Mouse (Mus musculus) CH12.LX (cell line): Measurements from ENCODE around the gene Dusp10.

Experiments
- CTCF ChIP-seq, 2 experiments: IDR thresholded peaks in 1 of 2; conservative IDR thresholded peaks in 1 of 2; 2 replicates each; pipeline ENCODE4 v1.5.1; 2011 to 2012; ENCODE audit warnings: low read depth in 2 of 2, low read length in 2 of 2, improper control_type of control experiment in 1 of 2, inconsistent platforms in 1 of 2, mild to moderate bottlenecking in 1 of 2, moderate library complexity in 1 of 2
- ELF1 ChIP-seq: IDR thresholded peaks from 2 replicates; pipeline ENCODE4 v1.6.1; 2014; ENCODE audit warnings: low read depth, mild to moderate bottlenecking, inconsistent platforms, low read length, improper control_type of control experiment
- EP300 ChIP-seq: IDR thresholded peaks from 2 replicates; pipeline ENCODE4 v1.6.1; 2011; ENCODE audit warnings: low read length, improper control_type of control experiment
- HCFC1 ChIP-seq: IDR thresholded peaks from 2 replicates; pipeline ENCODE4 v1.6.1; 2012; ENCODE audit warnings: low read depth, mild to moderate bottlenecking, inconsistent platforms, low read length, improper control_type of control experiment
- KAT2A ChIP-seq: IDR thresholded peaks from 2 replicates; pipeline ENCODE4 v1.6.1; 2012; ENCODE audit warnings: low read length, improper control_type of control experiment, inconsistent platforms; ENCODE audit not compliant: insufficient replicate concordance
- MAFK ChIP-seq: IDR thresholded peaks from 2 replicates; pipeline ENCODE4 v1.6.1; 2011; ENCODE audit warnings: low read length, improper control_type of control experiment; ENCODE audit not compliant: insufficient replicate concordance
- MAX ChIP-seq: IDR thresholded peaks from 2 replicates; pipeline ENCODE4 v1.6.1; 2011; ENCODE audit warnings: low read length, improper control_type of control experiment
- MEF2A ChIP-seq: IDR thresholded peaks from 2 replicates; pipeline ENCODE4 v1.6.1; 2014; ENCODE audit warnings: low read depth, mild to moderate bottlenecking, inconsistent platforms, low read length, improper control_type of control experiment, borderline replicate concordance
- MYC ChIP-seq: IDR thresholded peaks from 2 replicates; pipeline ENCODE4 v1.6.1; 2011; ENCODE audit warnings: low read depth, mild to moderate bottlenecking, improper control_type of control experiment, low read length
- NRF1 ChIP-seq: IDR thresholded peaks from 2 replicates; pipeline ENCODE4 v1.6.1; 2014; ENCODE audit warnings: low read depth, mild to moderate bottlenecking, inconsistent platforms, low read length, improper control_type of control experiment, moderate library complexity
- POLR2A ChIP-seq: IDR thresholded peaks from 2 replicates; pipeline ENCODE4 v1.6.1; 2011; ENCODE audit warnings: low read depth, mild to moderate bottlenecking, improper control_type of control experiment, low read length
- SIN3A ChIP-seq: IDR thresholded peaks from 2 replicates; pipeline ENCODE4 v1.6.1; 2012; ENCODE audit warnings: low read length, improper control_type of control experiment, inconsistent platforms
- ZNF384 ChIP-seq: IDR thresholded peaks from 2 replicates; pipeline ENCODE4 v1.6.1; 2012; ENCODE audit warnings: low read depth, low read length, improper control_type of control experiment, inconsistent platforms

- TF ChIP-seq MAFK (no peak), MYC (no peak), SIN3A (no peak), MAX (no peak), HCFC1 (no peak), POLR2A (no peak), MEF2A (no peak), ELF1 (no peak), EP300 (no peak), CTCF (conservative IDR thresholded peaks at IDR 0.05 in 1 of 2, IDR thresholded peaks at IDR 0.05 in 1 of 2; ENCODE audit: low read depth in 2 of 2, low read length in 2 of 2) (no peak), NRF1 (no peak), ZNF384 (no peak), KAT2A (no peak)
These were observed 15.9 kb upstream of the Dusp10 start for GRCm38 (mm10) chr1:183997207-183997606.
